Mouse (Mus musculus): ENCODE measurements around the gene Wwc1. TPM values are rescaled to one million over a fixed set of nuclear protein-coding genes. Genes with fewer than 3 reads are reported as not detected.

Gene Wwc1
- total and polyA plus RNA-seq, 3 experiments, result 0.89 to 8.7 (median 2.0) TPM

DNA sequence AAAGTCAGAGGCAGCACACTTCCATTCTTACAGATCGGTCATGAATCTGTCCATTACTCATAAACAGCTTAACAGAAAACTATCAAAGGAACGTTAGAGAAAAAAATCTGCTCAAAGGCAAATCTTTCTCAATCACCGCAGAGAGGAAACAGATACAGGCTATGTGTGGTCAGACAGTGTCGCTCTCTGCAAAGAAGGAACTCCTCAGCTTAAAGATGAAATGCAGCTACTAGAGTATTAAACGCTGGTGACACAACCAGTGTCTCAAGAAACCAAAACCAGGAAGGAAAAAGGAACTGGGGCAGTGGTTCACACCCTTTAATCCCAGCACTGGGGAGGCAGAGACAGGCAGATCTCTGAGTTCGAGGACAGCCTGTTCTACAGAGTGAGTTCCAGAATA, 152.6 kb downstream of the Wwc1 start:
- no peaks in the 10 kb centered on the region for H3K27me3 ChIP-seq (replicated peaks)
- H3K79me2 ChIP-seq (replicated peaks; ENCODE audit: control insufficient read depth, extremely low read depth, insufficient read depth, poor library complexity, severe bottlenecking), result peaks cover 38% of the 10 kb centered on the region
- DNase-seq (ENCODE audit: extremely low read depth), result no peak
- H3K4me1 ChIP-seq (ENCODE audit: control insufficient read depth in 1 of 2, insufficient read depth in 2 of 2), result peaks cover 5 to 22% of the 10 kb centered on the region in 2 experiments; a peak in 3 of 4 replicates
- no peak overlapping the region for H3K4me3 ChIP-seq (replicated peaks in 1 of 3; ENCODE audit: low read depth in 2 of 3, low read length in 2 of 3, poor library complexity in 1 of 3)
- dilution Hi-C loops (cut with MboI; ENCODE audit: extremely low pct_ligation_motif_present, extremely low pct_unique_long_range_greater_than_20kb, low sequenced_read_pairs), result no loop called here
- in situ Hi-C loops (cut with MboI; ENCODE audit: low pct_ligation_motif_present, low pct_unique_long_range_greater_than_20kb, low sequenced_read_pairs), result loop anchor here (25.0 kb wide), 1 partner anchor 990 kb away; the partner anchor contains the start of gene Spdl1
- H3K9ac ChIP-seq (ENCODE audit: insufficient read depth, low read depth), result no peak overlapping the region
- no peak overlapping the region for H3K27ac ChIP-seq (ENCODE audit: insufficient read depth, low read depth)
- TF ChIP-seq TCF12 (IDR thresholded peaks at IDR 0.05; ENCODE audit: low read depth, low read length), result no peak
- TF ChIP-seq RCOR1 (conservative IDR thresholded peaks at IDR 0.05; ENCODE audit: low read depth, low read length), result no peak
- TF ChIP-seq ZC3H11A (IDR thresholded peaks at IDR 0.05; ENCODE audit: low read depth, low read length), result no peak
- no peak for TF ChIP-seq SIN3A (IDR thresholded peaks at IDR 0.05; ENCODE audit: low read length)
- no peak for TF ChIP-seq POLR2AphosphoS2 (IDR thresholded peaks at IDR 0.05; ENCODE audit: low read depth, low read length)
- H3K36me3 ChIP-seq (replicated peaks in 1 of 2; ENCODE audit: control insufficient read depth in 1 of 2, insufficient read depth in 1 of 2, low read length in 1 of 2), result peaks cover 72 to 96% of the 10 kb centered on the region in 2 experiments
- H3K9me3 ChIP-seq (replicated peaks; ENCODE audit: low read length), result no peaks in the 10 kb centered on the region
- no peak overlapping the region for H3K4me2 ChIP-seq (ENCODE audit: insufficient read depth, low read depth, poor library complexity, severe bottlenecking)

DNA sequence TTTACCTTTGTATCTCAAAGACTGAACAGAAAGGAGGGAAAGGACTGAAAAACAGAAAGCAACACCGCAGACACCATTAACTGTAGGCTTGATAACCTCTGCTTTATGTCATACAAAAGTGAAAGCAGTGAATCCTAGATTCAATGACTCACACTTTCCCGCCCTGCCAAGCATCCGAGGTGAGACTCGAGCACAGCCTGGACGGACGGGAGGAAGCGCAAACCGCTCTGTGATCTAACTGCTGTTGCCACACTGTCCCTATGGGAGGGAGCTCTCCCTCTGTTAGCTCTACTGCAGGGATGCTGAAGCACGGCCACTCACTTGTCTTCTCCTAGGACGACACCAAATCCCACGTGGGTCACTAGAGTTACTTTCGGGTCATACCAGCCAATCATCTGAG, 164.0 kb downstream of the Wwc1 start:
- H3K9ac ChIP-seq (ENCODE audit: insufficient read depth, low read depth), result no peak overlapping the region
- H3K79me2 ChIP-seq (replicated peaks; ENCODE audit: control insufficient read depth, extremely low read depth, insufficient read depth, poor library complexity, severe bottlenecking), result no peaks in the 10 kb centered on the region; the same call in 1 of the 2 replicates
- in situ Hi-C loops (cut with MboI; ENCODE audit: low pct_ligation_motif_present, low pct_unique_long_range_greater_than_20kb, low sequenced_read_pairs) (no loop called here), dilution Hi-C loops (cut with MboI; ENCODE audit: extremely low pct_ligation_motif_present, extremely low pct_unique_long_range_greater_than_20kb, low sequenced_read_pairs) (no loop called here)
- no peak for TF ChIP-seq MAFK (IDR thresholded peaks at IDR 0.05; ENCODE audit: insufficient replicate concordance, low read length)
- no peak for TF ChIP-seq E2F4 (IDR thresholded peaks at IDR 0.05; ENCODE audit: insufficient replicate concordance, low read depth, low read length)
- TF ChIP-seq BHLHE40 (IDR thresholded peaks at IDR 0.05; ENCODE audit: low read depth, low read length), result no peak
- no peak for TF ChIP-seq ZMIZ1 (IDR thresholded peaks at IDR 0.05; ENCODE audit: low read depth, low read length)
- no peak for TF ChIP-seq TCF12 (IDR thresholded peaks at IDR 0.05; ENCODE audit: low read depth, low read length)
- no peak for TF ChIP-seq MAZ (IDR thresholded peaks at IDR 0.05; ENCODE audit: low read depth, low read length)
- no peak for TF ChIP-seq SMC3 (IDR thresholded peaks at IDR 0.05; ENCODE audit: low read depth, low read length)
- no peak for TF ChIP-seq IRF4 (IDR thresholded peaks at IDR 0.05; ENCODE audit: low read depth, low read length)
- TF ChIP-seq ZC3H11A (IDR thresholded peaks at IDR 0.05; ENCODE audit: low read depth, low read length), result no peak
- no peak overlapping the region for H3K4me3 ChIP-seq (replicated peaks in 1 of 3; ENCODE audit: low read depth in 2 of 3, low read length in 2 of 3, poor library complexity in 1 of 3)
- no peak overlapping the region for H3K27ac ChIP-seq (ENCODE audit: insufficient read depth, low read depth)
- no peaks in the 10 kb centered on the region for H3K27me3 ChIP-seq (replicated peaks)
- DNase-seq (ENCODE audit: extremely low read depth), result peak; percentile 27
- H3K4me2 ChIP-seq (ENCODE audit: insufficient read depth, low read depth, poor library complexity, severe bottlenecking), result no peak overlapping the region
- peaks cover 87 to 98% of the 10 kb centered on the region in 2 experiments for H3K36me3 ChIP-seq (replicated peaks in 1 of 2; ENCODE audit: control insufficient read depth in 1 of 2, insufficient read depth in 1 of 2, low read length in 1 of 2)
- no peaks in the 10 kb centered on the region for H3K9me3 ChIP-seq (replicated peaks; ENCODE audit: low read length)
- no peaks in the 10 kb centered on the region for H3K4me1 ChIP-seq (ENCODE audit: control insufficient read depth in 1 of 2, insufficient read depth in 2 of 2)

DNA sequence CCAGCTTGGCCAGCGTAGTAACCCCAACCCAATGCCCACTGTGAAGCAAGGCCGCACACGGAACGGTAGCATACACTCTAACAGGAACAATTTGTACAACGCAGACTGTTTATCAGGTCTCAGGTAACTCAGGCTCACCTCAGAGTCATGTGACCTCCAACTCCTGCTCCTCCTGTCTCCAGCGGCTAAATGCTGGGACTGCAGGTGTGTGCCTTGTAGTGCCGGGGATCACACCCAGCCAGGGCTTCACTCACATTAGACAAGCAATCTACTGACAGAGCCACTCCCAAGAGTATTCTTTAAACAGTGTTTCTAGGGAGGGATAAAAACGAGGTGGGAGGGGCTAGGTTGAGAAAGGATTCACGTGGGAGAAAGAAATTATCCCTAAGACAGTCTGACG, 168.9 kb downstream of the Wwc1 start:
- H3K36me3 ChIP-seq (replicated peaks in 1 of 2; ENCODE audit: control insufficient read depth in 1 of 2, insufficient read depth in 1 of 2, low read length in 1 of 2), result peaks cover 94 to 98% of the 10 kb centered on the region in 2 experiments
- no peaks in the 10 kb centered on the region for H3K79me2 ChIP-seq (replicated peaks; ENCODE audit: control insufficient read depth, extremely low read depth, insufficient read depth, poor library complexity, severe bottlenecking)
- H3K27ac ChIP-seq (ENCODE audit: insufficient read depth, low read depth), result no peak overlapping the region
- in situ Hi-C loops (cut with MboI; ENCODE audit: low pct_ligation_motif_present, low pct_unique_long_range_greater_than_20kb, low sequenced_read_pairs) (no loop called here), dilution Hi-C loops (cut with MboI; ENCODE audit: extremely low pct_ligation_motif_present, extremely low pct_unique_long_range_greater_than_20kb, low sequenced_read_pairs) (no loop called here)
- H3K4me2 ChIP-seq (ENCODE audit: insufficient read depth, low read depth, poor library complexity, severe bottlenecking), result no peak overlapping the region
- H3K9me3 ChIP-seq (replicated peaks; ENCODE audit: low read length), result no peaks in the 10 kb centered on the region
- H3K4me3 ChIP-seq (replicated peaks in 1 of 3; ENCODE audit: low read depth in 2 of 3, low read length in 2 of 3, poor library complexity in 1 of 3), result no peak overlapping the region
- TF ChIP-seq EP300 (IDR thresholded peaks at IDR 0.05; ENCODE audit: low read length), result no peak
- no peak for TF ChIP-seq USF1 (IDR thresholded peaks at IDR 0.05; ENCODE audit: low read depth, low read length)
- no peak for TF ChIP-seq USF2 (conservative IDR thresholded peaks at IDR 0.05; ENCODE audit: low read depth, low read length)
- TF ChIP-seq ZC3H11A (IDR thresholded peaks at IDR 0.05; ENCODE audit: low read depth, low read length), result no peak
- TF ChIP-seq MAZ (IDR thresholded peaks at IDR 0.05; ENCODE audit: low read depth, low read length), result no peak
- no peak for TF ChIP-seq MAX (IDR thresholded peaks at IDR 0.05; ENCODE audit: low read length)
- no peak for TF ChIP-seq GABPA (IDR thresholded peaks at IDR 0.05; ENCODE audit: insufficient replicate concordance, low read depth, low read length)
- no peaks in the 10 kb centered on the region for H3K27me3 ChIP-seq (replicated peaks)
- H3K9ac ChIP-seq (ENCODE audit: insufficient read depth, low read depth), result no peak overlapping the region
- H3K4me1 ChIP-seq (ENCODE audit: control insufficient read depth in 1 of 2, insufficient read depth in 2 of 2), result no peaks in the 10 kb centered on the region
- DNase-seq (ENCODE audit: extremely low read depth), result no peak
